Mouse (Mus musculus): Measurements from ENCODE around the gene Pdlim7. TPM values are rescaled to one million over a fixed set of nuclear protein-coding genes. Genes with fewer than 3 reads are reported as not detected.

Pdlim7 gene
- total and polyA plus RNA-seq, 3 experiments: 8.7 to 32.5 (median 11.2) TPM

GRCm38 (mm10) chr13:55486029-55486794, 27.3 kb downstream of the Pdlim7 start:
- Histone ChIP-seq H3K4me3 (replicated peaks in 1 of 3; ENCODE audit: low read depth in 2 of 3, low read length in 2 of 3, poor library complexity in 1 of 3) (no peak overlapping the region), H3K4me2 (ENCODE audit: insufficient read depth, low read depth, poor library complexity, severe bottlenecking) (no peak overlapping the region), H3K4me1 (ENCODE audit: control insufficient read depth in 1 of 2, insufficient read depth in 2 of 2) (peaks cover 5 to 10% of the 10 kb centered on the region in 2 experiments; a peak in 3 of 4 replicates), H3K9me3 (replicated peaks; ENCODE audit: low read length) (no peaks in the 10 kb centered on the region), H3K27me3 (replicated peaks) (peaks cover 87% of the 10 kb centered on the region), H3K79me2 (replicated peaks; ENCODE audit: control insufficient read depth, extremely low read depth, insufficient read depth, poor library complexity, severe bottlenecking) (no peaks in the 10 kb centered on the region), H3K36me3 (replicated peaks in 1 of 2; ENCODE audit: control insufficient read depth in 1 of 2, insufficient read depth in 1 of 2, low read length in 1 of 2) (no peaks in the 10 kb centered on the region), H3K27ac (ENCODE audit: insufficient read depth, low read depth) (no peak overlapping the region), H3K9ac (ENCODE audit: insufficient read depth, low read depth) (no peak overlapping the region)
- no peak for TF ChIP-seq E2F4 (IDR thresholded peaks at IDR 0.05; ENCODE audit: insufficient replicate concordance, low read depth, low read length)
- TF ChIP-seq RCOR1 (conservative IDR thresholded peaks at IDR 0.05; ENCODE audit: low read depth, low read length): no peak
- TF ChIP-seq BHLHE40 (IDR thresholded peaks at IDR 0.05; ENCODE audit: low read depth, low read length): no peak
- no peak for TF ChIP-seq POLR2AphosphoS2 (IDR thresholded peaks at IDR 0.05; ENCODE audit: low read depth, low read length)
- no peak for TF ChIP-seq EP300 (IDR thresholded peaks at IDR 0.05; ENCODE audit: low read length)
- TF ChIP-seq MXI1 (IDR thresholded peaks at IDR 0.05; ENCODE audit: low read depth, low read length): no peak
- no peak for TF ChIP-seq MAZ (IDR thresholded peaks at IDR 0.05; ENCODE audit: low read depth, low read length)
- TF ChIP-seq MYC (IDR thresholded peaks at IDR 0.05; ENCODE audit: low read depth, low read length): no peak
- no peak for DNase-seq (ENCODE audit: extremely low read depth)
- dilution Hi-C loops (cut with MboI; ENCODE audit: extremely low pct_ligation_motif_present, extremely low pct_unique_long_range_greater_than_20kb, low sequenced_read_pairs): no loop called here
- in situ Hi-C loops (cut with MboI; ENCODE audit: low pct_ligation_motif_present, low pct_unique_long_range_greater_than_20kb, low sequenced_read_pairs): no loop called here

DNA sequence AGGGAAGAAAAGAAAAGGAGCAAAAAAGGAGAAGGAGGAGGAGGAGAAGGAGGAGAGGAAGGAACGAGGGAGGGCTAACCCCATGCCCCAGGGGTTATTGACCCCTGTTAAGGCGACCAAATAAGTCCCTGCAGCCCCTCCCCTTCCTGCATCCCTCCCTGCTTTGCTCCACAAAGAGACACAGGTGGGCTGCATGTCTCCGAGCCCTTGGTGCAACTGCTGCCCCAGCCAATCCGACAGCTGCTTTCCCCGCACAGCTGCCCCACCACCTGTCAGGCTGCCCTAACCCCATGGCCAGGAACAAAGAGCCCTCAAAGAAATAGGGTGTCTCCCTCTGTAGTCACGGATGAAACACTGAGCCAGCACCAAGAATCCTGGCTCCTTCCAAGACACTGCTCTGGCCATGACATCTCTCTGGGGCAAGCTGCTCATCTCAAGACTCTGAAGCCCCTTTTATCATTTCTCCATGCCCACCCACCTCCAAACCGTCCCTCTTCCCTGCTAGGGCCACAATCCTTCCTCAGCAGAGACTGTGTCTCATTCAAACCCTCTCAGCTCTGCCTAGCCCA, 28.9 kb downstream of the Pdlim7 start:
- in situ Hi-C loops (cut with MboI; ENCODE audit: low pct_ligation_motif_present, low pct_unique_long_range_greater_than_20kb, low sequenced_read_pairs) (no loop called here), dilution Hi-C loops (cut with MboI; ENCODE audit: extremely low pct_ligation_motif_present, extremely low pct_unique_long_range_greater_than_20kb, low sequenced_read_pairs) (no loop called here)
- Histone ChIP-seq H3K27ac (ENCODE audit: insufficient read depth, low read depth) (no peak overlapping the region), H3K9me3 (replicated peaks; ENCODE audit: low read length) (peaks cover 4% of the 10 kb centered on the region), H3K79me2 (replicated peaks; ENCODE audit: control insufficient read depth, extremely low read depth, insufficient read depth, poor library complexity, severe bottlenecking) (no peaks in the 10 kb centered on the region), H3K9ac (ENCODE audit: insufficient read depth, low read depth) (no peak overlapping the region), H3K27me3 (replicated peaks) (peaks cover 95% of the 10 kb centered on the region), H3K4me3 (replicated peaks in 1 of 3; ENCODE audit: low read depth in 2 of 3, low read length in 2 of 3, poor library complexity in 1 of 3) (no peak overlapping the region), H3K4me2 (ENCODE audit: insufficient read depth, low read depth, poor library complexity, severe bottlenecking) (no peak overlapping the region), H3K4me1 (ENCODE audit: control insufficient read depth in 1 of 2, insufficient read depth in 2 of 2) (peaks cover 5 to 10% of the 10 kb centered on the region in 2 experiments; a peak in 3 of 4 replicates), H3K36me3 (replicated peaks in 1 of 2; ENCODE audit: control insufficient read depth in 1 of 2, insufficient read depth in 1 of 2, low read length in 1 of 2) (no peaks in the 10 kb centered on the region)
- TF ChIP-seq IRF4 (IDR thresholded peaks at IDR 0.05; ENCODE audit: low read depth, low read length): no peak
- no peak for TF ChIP-seq ETS1 (conservative IDR thresholded peaks at IDR 0.05; ENCODE audit: low read depth, low read length)
- no peak for TF ChIP-seq USF1 (IDR thresholded peaks at IDR 0.05; ENCODE audit: low read depth, low read length)
- TF ChIP-seq UBTF (IDR thresholded peaks at IDR 0.05; ENCODE audit: low read depth, low read length): no peak
- TF ChIP-seq EP300 (IDR thresholded peaks at IDR 0.05; ENCODE audit: low read length): no peak
- TF ChIP-seq POLR2A (IDR thresholded peaks at IDR 0.05; ENCODE audit: low read depth, low read length): no peak
- no peak for DNase-seq (ENCODE audit: extremely low read depth)

All from CH12.LX (cell line).